Mouse (Mus musculus) midbrain, embryonic 10.5 days (tissue): ENCODE measurements around the gene Slco6d1. TPM values are rescaled to one million over a fixed set of nuclear protein-coding genes. Genes with fewer than 3 reads are reported as not detected.
"Not testable (repeated sequence)": the region's sequence is repeated elsewhere in the genome, so short reads cannot be mapped to it uniquely, and the experiment has no call there.

Experiments used
- DNase-seq: peaks from one replicate; pipeline ENCODE4 v3.0.0-alpha.2; 2017; ENCODE audit warnings: low spot score
- H3K27ac ChIP-seq: fragments of 300-500 bp; sonication (generic); replicated peaks from 2 replicates; pipeline ENCODE4 v1.5.1; 2016; ENCODE audit warnings: mild to moderate bottlenecking
- H3K27me3 ChIP-seq: fragments of 300-500 bp; sonication (generic); 2 replicates; pipeline ENCODE4 v1.6.1; 2016; ENCODE audit warnings: low read depth, mild to moderate bottlenecking; ENCODE audit not compliant: poor library complexity, severe bottlenecking
- H3K36me3 ChIP-seq: fragments of 300-500 bp; sonication (generic); 2 replicates; pipeline ENCODE4 v1.6.1; 2016; ENCODE audit warnings: mild to moderate bottlenecking, moderate library complexity
- H3K4me1 ChIP-seq: fragments of 300-500 bp; sonication (generic); 2 replicates; pipeline ENCODE4 v1.6.1; 2016
- H3K4me3 ChIP-seq: fragments of 300-500 bp; sonication (generic); 2 replicates; pipeline ENCODE4 v1.5.1; 2016; ENCODE audit warnings: mild to moderate bottlenecking, moderate library complexity
- H3K9me3 ChIP-seq: fragments of 300-500 bp; sonication (generic); replicated peaks from 2 replicates; pipeline ENCODE4 v1.6.1; 2016; ENCODE audit warnings: mild to moderate bottlenecking
- WGBS: fragments of 180-500 bp; shearing (Covaris S2); methylation state at CpG from one replicate; pipeline ENCODE4 v1.1.7; 2016; 5-methylcytosine and 5-hydroxymethylcytosine counted together
- polyA plus RNA-seq: library from polyadenylated mRNA; unstranded; fragments of >200 nt; fragmentation: Nextera tagmentation; extraction: Ambion mirVana; gene quantifications from 2 replicates; pipeline ENCODE4 v1.2.1, GENCODE M21; 2016

Slco6d1 gene
- not detected in 2 replicates for polyA plus RNA-seq

GRCm38 (mm10) chr1:98420824-98421223, at the start of gene Slco6d1:
Gene Slco6d1 (plus strand): TSS chr1:98421124.
- H3K4me3 ChIP-seq: no peak within 1 kb of the TSS
- no peak for DNase-seq
- 91% methylated on average over 10 of the region's 10 CpGs for WGBS

GRCm38 (mm10) chr1:98392001-98392400, 28.9 kb upstream of the Slco6d1 start:
- H3K4me3 ChIP-seq: no peak overlapping the region
- H3K27ac ChIP-seq: no peak overlapping the region
- no peaks in the 10 kb centered on the region for H3K9me3 ChIP-seq
- no peaks in the 10 kb centered on the region for H3K36me3 ChIP-seq
- DNase-seq: no peak
- no peaks in the 10 kb centered on the region for H3K27me3 ChIP-seq
- no peaks in the 10 kb centered on the region for H3K4me1 ChIP-seq

More at GRCm38 (mm10) chr1:98420824-98421223, at the start of gene Slco6d1:
- H3K36me3 ChIP-seq: no peaks in the 10 kb centered on the region
- no peaks in the 10 kb centered on the region for H3K27me3 ChIP-seq
- no peaks in the 10 kb centered on the region for H3K9me3 ChIP-seq
- no peak within 1 kb of the TSS for H3K27ac ChIP-seq
- no peaks in the 10 kb centered on the region for H3K4me1 ChIP-seq

GRCm38 (mm10) chr1:98447929-98448328, 27.0 kb downstream of the Slco6d1 start:
- no peak overlapping the region for H3K4me3 ChIP-seq
- H3K4me1 ChIP-seq: no peaks in the 10 kb centered on the region
- no peaks in the 10 kb centered on the region for H3K36me3 ChIP-seq
- H3K9me3 ChIP-seq: no peaks in the 10 kb centered on the region
- no peaks in the 10 kb centered on the region for H3K27me3 ChIP-seq
- H3K27ac ChIP-seq: no peak overlapping the region
- 88% methylated on average over 4 of the region's 4 CpGs for WGBS
- DNase-seq: no peak

GRCm38 (mm10) chr1:98459224-98459623, 38.3 kb downstream of the Slco6d1 start:
- not testable (repeated sequence) for H3K9me3 ChIP-seq, DNase-seq, H3K4me1 ChIP-seq, H3K4me3 ChIP-seq, H3K27me3 ChIP-seq, H3K36me3 ChIP-seq, H3K27ac ChIP-seq
- 90% methylated on average over 8 of the region's 8 CpGs for WGBS

GRCm38 (mm10) chr1:98476381-98476780, 55.5 kb downstream of the Slco6d1 start:
- not testable (repeated sequence) for DNase-seq, H3K27me3 ChIP-seq, H3K4me1 ChIP-seq, H3K27ac ChIP-seq, H3K4me3 ChIP-seq, H3K36me3 ChIP-seq, H3K9me3 ChIP-seq
- 84% methylated on average over 1 of the region's 1 CpGs for WGBS

- H3K27ac ChIP-seq: no peak overlapping the region
- whole genome bisulfite sequencing: 76% methylated on average over 2 of the region's 2 CpGs
- DNase-seq: no peak
- H3K9me3 ChIP-seq: no peaks in the 10 kb centered on the region
- no peaks in the 10 kb centered on the region for H3K27me3 ChIP-seq
- no peak overlapping the region for H3K4me3 ChIP-seq
- no peaks in the 10 kb centered on the region for H3K4me1 ChIP-seq
- H3K36me3 ChIP-seq: no peaks in the 10 kb centered on the region
These were observed 58.3 kb downstream of the Slco6d1 start for GRCm38 (mm10) chr1:98479243-98479642.

- Histone ChIP-seq H3K27me3 (no peaks in the 10 kb centered on the region), H3K27ac (no peak overlapping the region), H3K4me1 (no peaks in the 10 kb centered on the region), H3K4me3 (no peak overlapping the region), H3K9me3 (no peaks in the 10 kb centered on the region), H3K36me3 (no peaks in the 10 kb centered on the region)
- DNase-seq: no peak
- 85% methylated on average over 2 of the region's 2 CpGs for WGBS
These were observed 85.1 kb downstream of the Slco6d1 start for GRCm38 (mm10) chr1:98505982-98506381.

GRCm38 (mm10) chr1:98522977-98523376, 102.1 kb downstream of the Slco6d1 start:
- no peak for DNase-seq
- no peaks in the 10 kb centered on the region for H3K4me1 ChIP-seq
- H3K27me3 ChIP-seq: no peaks in the 10 kb centered on the region
- H3K9me3 ChIP-seq: no peaks in the 10 kb centered on the region
- H3K36me3 ChIP-seq: no peaks in the 10 kb centered on the region
- H3K4me3 ChIP-seq: no peak overlapping the region
- H3K27ac ChIP-seq: no peak overlapping the region
- 82% methylated on average over 2 of the region's 2 CpGs for WGBS

- no peak for DNase-seq
- Histone ChIP-seq H3K9me3 (no peaks in the 10 kb centered on the region), H3K36me3 (no peaks in the 10 kb centered on the region), H3K4me1 (no peaks in the 10 kb centered on the region), H3K4me3 (no peak overlapping the region), H3K27me3 (no peaks in the 10 kb centered on the region), H3K27ac (no peak overlapping the region)
These were observed 102.6 kb downstream of the Slco6d1 start for GRCm38 (mm10) chr1:98523537-98523936.

GRCm38 (mm10) chr1:98528368-98528767, 107.4 kb downstream of the Slco6d1 start:
- H3K4me3 ChIP-seq, DNase-seq, H3K36me3 ChIP-seq, H3K27ac ChIP-seq, H3K27me3 ChIP-seq, H3K9me3 ChIP-seq, H3K4me1 ChIP-seq: not testable (repeated sequence)
- WGBS: 92% methylated on average over 2 of the region's 2 CpGs

GRCm38 (mm10) chr1:98545372-98545771, 124.4 kb downstream of the Slco6d1 start:
- Histone ChIP-seq H3K36me3 (no peaks in the 10 kb centered on the region), H3K27me3 (no peaks in the 10 kb centered on the region), H3K4me3 (no peak overlapping the region), H3K27ac (no peak overlapping the region), H3K9me3 (no peaks in the 10 kb centered on the region), H3K4me1 (no peaks in the 10 kb centered on the region)
- 82% methylated on average over 2 of the region's 2 CpGs for WGBS
- DNase-seq: no peak

GRCm38 (mm10) chr1:98554388-98554787, 133.5 kb downstream of the Slco6d1 start:
- Histone ChIP-seq H3K27ac (no peak overlapping the region), H3K4me1 (no peaks in the 10 kb centered on the region), H3K36me3 (no peaks in the 10 kb centered on the region), H3K4me3 (no peak overlapping the region), H3K9me3 (no peaks in the 10 kb centered on the region), H3K27me3 (no peaks in the 10 kb centered on the region)
- WGBS: 91% methylated on average over 2 of the region's 2 CpGs
- DNase-seq: no peak

GRCm38 (mm10) chr1:98565701-98566100, 144.8 kb downstream of the Slco6d1 start:
- no peaks in the 10 kb centered on the region for H3K27me3 ChIP-seq
- no peaks in the 10 kb centered on the region for H3K36me3 ChIP-seq
- DNase-seq: no peak
- H3K4me1 ChIP-seq: no peaks in the 10 kb centered on the region
- no peak overlapping the region for H3K27ac ChIP-seq
- H3K9me3 ChIP-seq: no peaks in the 10 kb centered on the region
- H3K4me3 ChIP-seq: no peak overlapping the region
